Mouse (Mus musculus): ENCODE results near the gene Cav3.

Cav3 gene

GRCm38 (mm10) chr6:112495219-112495618 is 35.9 kb downstream of the Cav3 start:
- DNase-seq (ENCODE audit: low spot score), result no peak

- DNase-seq (ENCODE audit: low spot score), result no peak
These were observed 37.2 kb downstream of the Cav3 start for GRCm38 (mm10) chr6:112496291-112497060.

GRCm38 (mm10) chr6:112497456-112497855 is 38.2 kb downstream of the Cav3 start:
- no peak for DNase-seq (ENCODE audit: low spot score)

DNA sequence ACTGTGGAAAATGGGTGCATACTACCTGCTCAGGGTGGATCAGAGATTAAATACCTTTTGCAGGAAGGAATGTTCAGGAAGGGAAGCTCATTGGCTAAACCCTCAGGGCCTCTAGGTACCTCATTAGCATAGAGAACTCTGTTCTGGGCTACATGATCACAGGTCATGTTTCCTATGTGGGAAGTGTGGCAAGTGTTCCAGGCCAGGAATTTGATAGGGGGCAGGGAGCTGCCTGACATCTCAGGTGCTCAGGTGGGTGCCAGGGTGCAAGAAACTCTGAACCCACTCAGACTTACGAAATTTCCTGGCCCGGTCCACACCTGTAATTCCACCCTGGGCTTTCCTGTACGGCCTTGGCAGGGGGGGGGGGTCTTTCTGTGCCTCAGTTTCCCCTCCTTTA is 39.4 kb downstream of the Cav3 start:
- no peak for DNase-seq (ENCODE audit: low spot score)

- no peak for DNase-seq (ENCODE audit: low spot score)
These were observed 40.2 kb downstream of the Cav3 start for GRCm38 (mm10) chr6:112499456-112499855.

GRCm38 (mm10) chr6:112501156-112501555 is 41.9 kb downstream of the Cav3 start:
- DNase-seq (ENCODE audit: low spot score), result no peak

GRCm38 (mm10) chr6:112507617-112508016 is 48.3 kb downstream of the Cav3 start:
- no peak for DNase-seq (ENCODE audit: low spot score)

DNA sequence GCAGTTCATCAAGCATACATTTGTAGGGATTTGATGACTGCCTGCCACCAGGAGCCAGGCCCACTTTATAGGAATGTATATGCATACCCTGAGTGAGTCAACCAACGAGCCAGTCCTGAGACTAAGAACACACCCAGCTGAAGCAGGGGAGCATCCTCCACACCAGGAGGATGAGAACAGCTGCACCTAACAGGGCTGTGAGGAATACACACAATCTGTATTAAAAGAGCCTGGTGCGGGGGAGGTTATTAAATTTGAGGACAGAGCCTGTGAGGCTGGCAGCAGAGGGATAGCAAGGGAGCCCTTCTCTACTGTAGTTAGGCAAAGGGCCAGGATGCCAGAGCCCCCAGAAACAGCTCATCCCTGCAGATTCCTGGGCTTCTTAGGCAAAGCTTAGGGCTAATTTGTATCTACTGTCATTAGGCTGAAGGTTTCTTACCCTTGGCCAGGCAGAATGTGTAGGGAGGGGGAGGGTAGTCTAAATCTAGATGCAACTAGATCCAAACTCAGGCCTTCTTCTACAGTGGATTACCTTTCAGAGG is 50.4 kb downstream of the Cav3 start:
- DNase-seq (ENCODE audit: low spot score), result peak; percentile 40

DNA sequence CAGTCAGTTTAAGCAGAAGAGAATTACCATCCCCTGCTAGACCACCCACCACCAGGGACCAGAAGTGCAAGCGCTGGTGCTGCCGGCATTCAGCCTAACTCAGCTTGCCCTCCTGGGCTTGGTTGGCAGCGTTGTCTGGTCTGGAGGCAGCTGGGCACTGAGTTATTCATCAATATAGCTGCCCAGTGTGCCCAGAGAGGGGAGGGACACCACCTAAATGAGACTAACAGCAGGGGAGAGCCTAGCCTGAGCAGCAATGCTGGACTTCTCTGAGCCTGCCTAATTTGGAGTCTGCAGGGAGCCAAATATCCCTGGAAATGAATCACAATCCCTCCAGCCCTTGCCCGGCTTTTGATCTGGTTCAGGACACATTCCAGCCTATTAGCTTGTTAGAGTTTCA is 51.0 kb downstream of the Cav3 start:
- DNase-seq (ENCODE audit: low spot score), result no peak

DNA sequence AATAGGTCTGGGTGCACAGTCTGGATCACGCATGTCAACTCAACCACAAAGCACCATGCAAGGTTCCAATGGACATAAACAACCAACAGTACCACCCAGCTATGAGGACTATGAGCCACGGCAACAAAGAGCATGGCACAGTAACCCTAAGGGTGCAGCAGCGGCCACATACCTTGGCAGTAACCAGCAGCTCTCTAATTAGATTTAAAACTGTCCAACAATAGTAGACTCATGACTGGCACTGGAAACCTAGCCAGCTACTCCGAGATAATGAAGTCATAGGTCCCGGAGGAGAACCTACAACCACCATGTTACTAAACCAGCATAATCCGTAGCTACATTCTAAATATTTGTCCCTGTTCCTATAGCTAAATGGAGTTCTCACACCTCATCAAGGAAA is 55.3 kb downstream of the Cav3 start:
- DNase-seq (ENCODE audit: low spot score), result no peak

GRCm38 (mm10) chr6:112516496-112516895 is 57.2 kb downstream of the Cav3 start:
- no peak for DNase-seq (ENCODE audit: low spot score)

DNA sequence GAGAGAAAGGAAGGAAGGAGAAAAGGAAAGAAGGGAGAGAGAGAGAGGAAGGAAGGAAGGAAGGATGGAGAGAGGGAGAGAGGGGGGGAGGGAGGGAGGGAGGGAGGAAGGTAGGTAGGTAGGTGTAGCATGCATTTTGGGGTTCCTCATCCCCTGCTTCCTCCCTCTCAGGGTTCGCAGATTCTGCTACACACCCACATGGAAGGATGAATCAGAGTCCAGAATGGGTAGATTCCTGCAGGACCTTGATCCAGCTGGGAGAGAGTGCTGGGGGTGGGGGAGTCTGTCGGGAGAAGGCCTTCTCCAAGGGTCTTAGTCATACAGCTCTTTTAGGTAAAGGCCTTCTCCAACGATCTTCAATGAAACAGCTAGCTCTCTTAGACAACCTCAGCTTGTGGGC is 58.3 kb downstream of the Cav3 start:
- DNase-seq (ENCODE audit: low spot score), result no peak

DNA sequence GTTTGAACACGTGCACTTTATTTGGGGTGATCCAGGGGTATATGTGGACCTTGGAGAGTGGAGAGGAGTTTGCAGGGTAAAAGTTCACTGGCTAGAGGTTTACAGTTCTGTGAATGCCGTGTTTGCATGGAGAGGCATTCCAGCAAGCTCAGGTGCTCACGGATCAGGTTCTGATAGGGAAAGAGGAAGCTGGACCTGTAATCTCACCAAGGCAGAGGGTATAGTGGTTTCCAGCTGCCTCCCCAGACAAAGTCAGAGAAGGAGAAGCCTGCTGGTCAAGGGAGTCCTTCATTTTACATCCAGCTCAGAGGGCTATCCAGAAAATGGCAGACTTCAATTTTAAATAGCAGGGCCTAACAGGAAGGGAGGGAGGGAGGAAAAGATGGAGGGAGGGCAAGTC is 58.7 kb downstream of the Cav3 start:
- no peak for DNase-seq (ENCODE audit: low spot score)

Measured in MN1 (cell line).